Mouse (Mus musculus): Measurements from ENCODE around the gene Fam3c.

GRCm38 (mm10) chr6:22348975-22349374, 7.1 kb downstream of the Fam3c start:
- TF ChIP-seq POLR2A (IDR thresholded peaks at IDR 0.05; ENCODE audit: control insufficient read depth, extremely low read depth, insufficient read depth, low read length, poor library complexity) (no peak), CTCF (IDR thresholded peaks at IDR 0.05; ENCODE audit: borderline replicate concordance, control insufficient read depth, extremely low read depth, insufficient read depth, low read length, poor library complexity) (no peak)
